Mouse (Mus musculus) granulocyte monocyte progenitor cell, adult 5-6 weeks (primary cell): ENCODE data around the gene Efcab9. TPM values are rescaled to one million over a fixed set of nuclear protein-coding genes. Genes with fewer than 3 reads are reported as not detected.

Source experiments
- ATAC-seq: replicated peaks from 2 replicates; pipeline ENCODE4 v1.8.0; 2016; ENCODE audit warnings: mild to moderate bottlenecking, moderate TSS enrichment, inconsistent platforms; ENCODE audit not compliant: poor library complexity, severe bottlenecking
- total RNA-seq, 2 experiments: library from RNA; stranded (forward) in 1 of 2; stranded (reverse) in 1 of 2; fragments of 200-712, 200-1000 nt in 1 of 2; fragments of >200 nt in 1 of 2; fragmentation: Nextera tagmentation in 1 of 2; gene quantifications; 2 replicates each; pipeline ENCODE4 v1.2.3; 2014 to 2017

Efcab9 gene
- total RNA-seq, 2 experiments from 2014 or later: not detected

DNA sequence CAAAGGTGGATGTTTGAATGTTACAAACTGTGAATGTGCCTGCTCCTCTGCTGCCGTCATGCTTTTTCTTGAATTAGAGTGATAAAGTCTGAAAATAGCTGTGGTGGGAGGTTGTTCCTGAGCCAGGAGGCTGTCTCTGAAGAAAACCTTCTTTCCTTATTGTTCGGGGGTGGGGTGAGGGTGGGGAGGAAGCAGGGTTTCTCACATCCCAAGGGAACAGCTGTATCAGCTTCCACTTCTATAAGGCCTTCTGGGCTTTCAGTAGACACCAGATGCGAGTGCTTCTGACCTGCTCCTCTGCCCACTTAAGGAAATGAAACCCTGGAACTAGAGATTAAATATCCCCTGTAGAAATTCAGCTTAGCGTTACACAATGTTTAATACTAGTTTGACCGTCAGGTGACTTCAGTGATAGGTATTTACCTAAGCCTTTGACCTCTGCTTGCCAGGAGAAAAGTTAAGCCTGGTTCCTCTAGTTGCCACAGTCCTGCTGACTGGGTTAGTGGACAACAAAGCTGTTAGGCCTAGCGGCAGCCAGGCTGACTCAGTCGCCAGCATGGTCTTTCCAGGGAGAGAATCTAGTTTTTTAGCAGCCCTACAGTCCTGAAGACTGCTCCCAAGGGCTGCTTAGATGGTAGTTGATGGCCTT lies 26.7 kb downstream of the Efcab9 start:
- no peak for ATAC-seq

DNA sequence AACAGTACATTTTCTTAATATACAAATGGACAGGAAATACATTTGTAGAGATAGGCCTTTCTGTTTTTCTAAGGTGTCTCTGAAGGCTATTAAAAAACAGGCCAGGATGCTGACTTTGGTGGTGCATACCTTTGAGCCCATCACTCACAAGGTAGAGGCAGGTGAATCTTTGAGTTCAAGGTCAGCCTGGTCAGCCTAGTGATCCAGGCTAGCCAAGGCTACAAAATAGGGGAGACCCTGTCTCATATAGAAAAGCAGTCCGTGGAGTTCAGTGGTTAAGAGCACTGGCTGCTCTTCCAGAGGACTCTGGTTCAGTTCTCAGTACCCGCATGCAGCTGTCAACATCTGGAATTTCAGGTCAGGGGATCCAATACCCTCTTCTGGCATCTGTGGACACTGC lies 28.2 kb downstream of the Efcab9 start:
- ATAC-seq: no peak

DNA sequence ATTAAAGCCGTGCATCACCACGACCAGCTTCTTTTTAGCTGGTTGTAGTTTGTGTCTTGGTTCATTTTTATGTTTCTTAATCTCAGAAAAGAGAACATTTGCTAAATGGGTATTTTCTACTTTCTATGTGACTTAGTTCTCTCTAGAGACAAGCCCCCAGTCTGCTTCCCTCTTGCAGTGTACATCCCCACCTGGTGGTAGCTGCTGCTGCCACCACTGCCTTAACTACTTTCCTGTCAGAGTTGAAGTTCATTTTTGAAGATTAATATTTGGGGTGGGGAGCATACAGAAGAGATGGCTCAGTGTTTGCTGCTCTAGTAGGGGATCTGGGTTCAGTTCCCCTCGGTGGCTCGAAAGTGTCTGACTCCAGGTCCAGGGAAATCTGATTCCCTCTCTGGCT lies 31.9 kb downstream of the Efcab9 start:
- no peak for ATAC-seq

DNA sequence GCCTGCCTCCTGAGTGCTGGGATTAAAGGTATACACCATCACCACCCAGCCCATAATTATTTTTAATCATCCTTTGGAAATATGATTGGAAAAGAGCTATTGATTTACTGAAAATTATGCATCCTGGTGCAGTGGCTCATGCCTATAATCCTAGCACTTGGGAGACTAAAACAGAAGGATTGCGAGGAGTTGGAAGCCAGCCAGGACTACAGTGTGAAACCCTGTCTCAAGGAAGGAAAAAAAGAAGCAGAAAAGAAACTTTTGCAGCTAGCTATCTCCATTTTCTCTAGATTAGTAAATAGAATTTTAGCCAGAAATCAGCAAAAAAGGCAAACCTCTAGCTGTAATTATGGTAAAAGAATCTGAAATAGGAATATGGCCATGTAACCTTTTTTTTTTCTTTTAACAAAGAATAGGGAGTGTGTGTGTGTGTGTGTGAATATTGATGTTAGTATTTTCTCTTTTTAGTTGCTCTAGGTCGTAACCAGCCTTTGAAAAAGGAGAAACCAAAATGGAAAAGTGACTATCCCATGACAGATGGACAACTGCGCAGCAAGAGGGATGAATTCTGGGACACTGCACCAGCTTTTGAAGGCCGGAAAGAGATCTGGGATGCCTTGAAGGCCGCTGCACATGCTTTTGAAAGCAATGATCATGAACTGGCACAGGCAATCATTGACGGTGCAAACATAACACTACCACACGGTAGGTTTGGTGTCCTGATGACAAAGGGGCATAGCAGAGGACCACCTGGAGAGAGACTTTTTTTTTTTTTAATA lies 32.9 kb downstream of the Efcab9 start:
- ATAC-seq: no peak

DNA sequence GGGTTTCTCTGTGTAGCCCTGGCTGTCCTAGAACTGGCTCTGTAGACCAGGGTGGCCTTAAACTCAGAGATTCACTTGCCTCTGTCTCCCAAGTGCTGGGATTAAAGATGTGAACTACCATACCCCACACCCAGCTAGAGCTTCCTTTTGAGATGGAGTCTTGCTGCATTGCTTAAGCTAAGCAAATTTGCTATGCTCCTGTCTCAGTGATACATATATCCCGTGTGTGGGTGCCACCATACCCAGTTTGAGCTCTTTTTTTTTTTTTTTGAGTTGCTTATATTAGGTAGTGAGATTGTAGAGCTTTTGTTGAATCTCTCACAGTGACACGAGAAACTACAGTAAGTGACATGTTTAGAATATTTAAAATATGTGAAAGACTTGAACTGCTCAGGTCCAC lies 36.6 kb downstream of the Efcab9 start:
- ATAC-seq: no peak

DNA sequence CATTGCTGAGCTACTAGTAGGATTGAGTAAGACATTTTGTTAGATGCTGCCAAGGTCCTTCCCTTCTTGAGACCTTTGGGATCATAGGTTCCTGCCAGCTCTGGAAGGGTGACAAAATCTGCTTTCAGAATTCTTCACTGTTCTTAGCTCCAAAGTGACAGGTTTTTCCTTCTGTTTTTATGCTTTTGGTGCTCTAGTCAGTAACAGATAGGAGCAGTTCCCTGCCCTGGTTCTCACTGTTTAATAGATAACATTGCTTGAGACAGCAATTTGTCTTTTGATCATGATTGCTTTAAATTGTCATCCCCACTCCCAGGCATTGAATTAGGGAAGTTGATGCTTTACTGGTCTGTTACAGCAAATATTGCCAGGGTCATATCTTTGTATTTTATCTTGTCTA lies 38.6 kb downstream of the Efcab9 start:
- no peak for ATAC-seq

DNA sequence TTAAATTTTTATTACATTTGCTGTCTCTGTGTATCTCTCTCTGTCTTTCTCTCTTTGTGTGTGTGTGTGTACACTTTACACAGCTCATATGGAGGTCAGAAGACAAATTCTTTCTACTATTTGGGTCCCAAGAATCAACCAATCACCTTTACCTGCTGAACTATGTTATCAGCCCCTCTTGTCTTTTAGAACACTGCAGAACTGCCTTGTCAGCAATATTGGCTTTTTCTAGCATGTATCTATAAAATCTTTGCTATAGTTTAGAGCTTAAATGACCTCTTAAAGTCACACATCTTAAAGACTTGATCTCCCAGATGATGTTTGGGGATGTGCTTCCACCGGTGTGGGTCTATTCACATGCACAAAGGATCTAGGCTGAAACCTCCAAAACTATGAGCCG lies 40.8 kb downstream of the Efcab9 start:
- no peak for ATAC-seq

DNA sequence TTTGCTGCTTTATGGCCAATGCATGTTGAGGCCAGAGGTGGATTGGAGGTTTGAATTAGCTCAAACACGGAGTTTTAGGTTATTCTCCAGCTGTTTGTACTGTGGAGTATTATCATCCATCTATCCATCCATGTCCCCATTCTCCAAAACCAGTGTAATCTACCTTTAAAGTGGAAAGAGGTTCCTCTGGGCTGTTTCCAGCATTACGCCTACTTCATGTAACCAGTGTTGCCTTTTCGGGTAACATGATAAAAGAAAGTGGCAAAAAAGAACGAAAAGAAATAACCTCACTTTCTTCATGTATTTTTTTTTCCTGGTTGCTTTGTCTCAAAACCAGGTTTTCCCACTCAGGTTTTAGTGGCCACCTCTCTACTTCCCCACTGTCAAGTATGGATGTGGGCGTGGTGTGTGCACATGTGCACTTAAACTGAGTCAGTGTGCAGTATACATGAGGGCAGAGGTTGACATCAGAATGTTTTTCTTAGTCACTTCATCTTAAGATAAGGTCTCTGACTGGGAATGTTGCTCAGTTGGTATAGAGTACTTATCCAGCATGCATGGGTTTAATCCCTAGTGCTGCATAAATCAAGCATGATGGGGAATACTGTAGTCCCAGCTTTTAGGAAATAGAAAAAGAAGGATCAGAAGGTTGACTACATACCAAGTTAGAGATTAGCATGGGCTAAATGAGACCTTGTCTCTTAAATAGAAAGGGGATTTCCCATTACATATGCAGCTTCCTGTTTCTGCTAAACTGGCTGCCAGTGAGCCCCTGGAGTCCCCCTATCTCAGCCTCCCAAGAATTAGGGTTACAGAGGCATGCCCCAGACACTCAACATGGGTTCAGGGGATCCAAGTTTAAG lies 42.8 kb downstream of the Efcab9 start:
- peak; percentile 90 for ATAC-seq

DNA sequence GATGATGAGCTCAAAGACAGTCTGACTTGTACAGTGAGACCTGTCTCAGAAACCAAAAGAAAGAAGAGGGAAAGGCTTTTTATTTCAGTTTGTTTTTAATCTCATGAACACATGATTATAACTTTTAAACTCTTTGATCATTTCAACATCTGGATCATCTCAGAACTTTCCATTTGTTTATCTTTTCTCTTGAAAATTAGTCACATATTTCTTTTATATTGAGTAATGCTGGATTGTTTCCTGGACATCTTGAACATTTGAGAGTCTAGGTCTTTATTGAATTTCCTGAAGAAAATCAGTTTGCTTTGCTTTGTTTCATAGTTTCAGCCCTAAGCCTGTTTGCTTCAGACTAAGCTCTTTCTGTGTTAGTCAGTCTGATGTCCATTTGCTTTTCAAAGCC lies 43.5 kb downstream of the Efcab9 start:
- ATAC-seq: no peak

DNA sequence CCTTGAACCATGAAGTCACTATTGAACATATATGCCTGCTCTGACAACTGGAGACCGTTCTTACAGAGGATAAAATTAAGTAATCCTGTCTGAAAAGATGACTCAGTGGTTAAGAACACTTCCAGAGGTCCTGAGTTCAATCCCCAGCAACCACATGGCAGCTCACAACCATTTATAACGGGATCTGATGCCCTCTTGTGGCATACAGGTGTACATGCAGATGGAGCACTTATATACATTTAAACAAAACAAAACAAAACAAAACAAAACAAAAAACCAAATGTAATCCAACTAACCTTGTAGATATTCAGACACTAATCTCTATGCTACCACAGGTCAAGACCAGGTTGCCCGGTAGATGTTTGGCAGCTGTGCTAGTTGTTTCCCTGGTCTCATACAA lies 44.4 kb downstream of the Efcab9 start:
- ATAC-seq: no peak

DNA sequence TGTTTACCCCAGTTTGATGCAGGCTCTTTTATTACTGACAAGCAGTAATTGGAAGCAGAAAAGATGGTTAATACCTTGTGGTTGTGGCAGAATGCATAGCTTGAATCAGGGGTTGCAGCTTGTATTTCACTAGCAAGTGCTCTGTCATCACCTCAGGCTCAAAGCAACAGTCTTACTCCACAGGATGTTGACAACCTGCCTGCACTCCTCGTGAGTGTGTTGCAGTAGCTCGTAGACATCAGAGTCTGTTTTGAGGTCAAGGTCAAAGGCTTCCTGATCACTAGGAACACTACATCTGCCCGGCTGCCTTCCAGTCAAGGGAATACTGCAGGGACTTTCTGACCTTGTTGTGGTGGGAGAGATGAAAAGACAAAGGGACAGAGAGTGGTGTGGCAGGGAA lies 45.3 kb downstream of the Efcab9 start:
- ATAC-seq: 0 out of 2 replicates have a peak, but pooled peaks have one; percentile 30

DNA sequence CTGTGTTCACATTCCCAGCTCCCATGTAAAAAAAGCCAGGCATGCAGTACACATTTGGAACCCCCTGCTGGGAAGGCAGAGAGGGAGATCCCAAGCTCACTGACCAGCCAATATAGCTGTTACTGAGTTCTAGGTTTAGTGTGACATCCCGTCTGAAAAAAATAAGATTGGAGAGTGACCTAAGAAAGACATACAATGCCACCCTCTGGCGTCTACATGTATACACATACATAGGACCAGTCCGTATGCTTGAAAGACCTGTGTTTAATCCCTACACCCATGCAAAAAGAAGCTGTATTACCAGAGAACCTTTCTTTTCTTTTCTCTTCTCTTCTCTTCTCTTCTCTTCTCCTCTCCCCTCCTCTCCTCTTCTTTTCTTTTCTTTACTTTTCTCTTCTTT lies 46.6 kb downstream of the Efcab9 start:
- no peak for ATAC-seq

DNA sequence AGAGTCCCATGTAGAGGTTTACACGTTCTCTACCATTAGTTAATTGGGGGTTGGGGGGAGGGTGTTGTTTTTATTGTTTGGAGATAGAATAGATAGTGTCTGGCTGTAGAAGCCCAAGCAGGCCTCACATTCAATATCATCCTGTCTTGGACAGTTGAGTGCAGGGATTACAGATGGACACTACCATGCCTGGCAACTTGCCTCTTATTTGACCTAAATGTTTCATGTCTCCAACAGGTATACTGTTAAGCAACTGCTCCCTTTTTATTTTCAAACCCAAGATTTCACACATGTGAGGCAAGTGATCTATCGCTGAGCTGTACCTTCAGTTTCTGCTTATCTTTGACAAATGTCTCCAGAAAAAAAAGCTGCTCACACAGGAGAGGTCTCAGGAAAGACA lies 50.4 kb downstream of the Efcab9 start:
- ATAC-seq: no peak

DNA sequence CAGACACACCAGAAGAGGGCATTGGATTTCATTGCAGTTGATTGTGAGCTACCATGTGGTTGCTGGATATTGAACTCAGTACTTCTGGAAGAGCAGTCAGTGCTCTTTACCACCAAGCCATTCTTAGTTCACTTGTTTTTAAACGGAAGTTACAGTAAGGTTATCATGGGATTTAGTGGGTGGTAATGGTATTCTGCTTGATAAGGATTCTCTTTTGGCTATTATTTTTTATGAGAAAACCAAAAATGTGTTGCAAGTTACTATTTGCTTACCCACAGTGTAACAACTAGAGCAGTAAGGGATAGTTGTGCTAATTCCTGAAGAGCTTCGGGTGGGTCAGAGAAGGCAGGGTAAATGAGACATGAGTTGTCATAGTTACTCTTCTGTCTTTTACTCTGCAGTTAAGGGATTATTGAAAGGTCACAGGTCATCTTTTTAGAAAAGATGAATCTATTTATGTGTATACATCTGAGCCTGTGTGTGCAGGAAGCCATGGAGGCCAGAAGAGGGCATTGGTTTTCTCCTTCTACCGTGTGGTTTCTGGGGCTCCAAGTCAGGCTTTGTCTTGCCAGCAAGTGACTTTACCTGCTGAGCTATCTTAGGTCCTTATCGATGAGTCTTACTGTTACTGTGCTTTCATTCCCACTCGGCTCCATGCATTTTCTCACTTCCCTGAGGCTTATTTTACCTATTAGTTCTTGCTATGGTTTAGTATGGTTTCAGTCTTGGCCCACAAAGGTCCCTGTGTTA lies 56.2 kb downstream of the Efcab9 start:
- no peak for ATAC-seq

DNA sequence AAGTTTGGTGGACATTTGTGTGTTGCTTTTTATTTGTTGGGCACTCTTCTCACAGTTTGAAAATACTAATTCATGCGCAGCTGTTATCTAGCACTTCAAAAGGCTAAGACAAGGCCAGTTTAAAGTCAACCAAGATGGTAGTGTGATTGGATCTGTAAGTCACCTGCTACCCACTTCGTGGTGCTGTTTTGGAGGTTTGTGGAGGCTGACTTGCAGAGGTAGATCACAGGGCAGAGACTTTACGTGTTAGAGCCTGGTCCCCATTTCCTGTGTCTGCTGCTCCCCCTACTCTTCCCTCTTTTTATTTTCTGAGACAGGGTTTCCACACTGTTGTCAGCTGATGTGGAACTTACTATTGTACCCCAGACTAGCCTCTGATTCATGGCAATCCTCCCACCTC lies 57.2 kb downstream of the Efcab9 start:
- no peak for ATAC-seq

Other genes starting within 250 kb of the Efcab9 start
- 2.8 TPM in 1 of 2 replicates, not detected in the other for gene Hba-a1, start 248.6 kb downstream of the Efcab9 start, total RNA-seq (2014; fragmentation: Nextera tagmentation)
- 0.46 and 0.52 TPM in 2 replicates for gene Hba-a1, start 248.6 kb downstream of the Efcab9 start, total RNA-seq (2017)
- gene Hbq1b, start 245.1 kb downstream of the Efcab9 start, total RNA-seq (2014; fragmentation: Nextera tagmentation): not detected in 2 replicates
- not detected in 2 replicates for gene Hbq1b, start 245.1 kb downstream of the Efcab9 start, total RNA-seq (2017)
- gene Hba-a2, start 235.6 kb downstream of the Efcab9 start, total RNA-seq (2014; fragmentation: Nextera tagmentation): 0.73 TPM in 1 of 2 replicates, not detected in the other
- gene Hba-a2, start 235.6 kb downstream of the Efcab9 start, total RNA-seq (2017): 6.1 and 16.0 TPM in 2 replicates
- not detected in 2 replicates for gene Hbq1a, start 232.0 kb downstream of the Efcab9 start, total RNA-seq (2014; fragmentation: Nextera tagmentation)
- not detected in 2 replicates for gene Hbq1a, start 232.0 kb downstream of the Efcab9 start, total RNA-seq (2017)
- gene Sh3pxd2b, start 184.3 kb downstream of the Efcab9 start, total RNA-seq (2014; fragmentation: Nextera tagmentation): 10.1 and 13.5 TPM in 2 replicates
- gene Sh3pxd2b, start 184.3 kb downstream of the Efcab9 start, total RNA-seq (2017): 1.8 and 3.4 TPM in 2 replicates
- 9.5 and 14.1 TPM in 2 replicates for gene Ubtd2, start 76.7 kb downstream of the Efcab9 start, total RNA-seq (2014; fragmentation: Nextera tagmentation)
- 3.6 and 7.3 TPM in 2 replicates for gene Ubtd2, start 76.7 kb downstream of the Efcab9 start, total RNA-seq (2017)
- gene Stk10, start 1.2 kb upstream of the Efcab9 start, total RNA-seq (2014; fragmentation: Nextera tagmentation): 13.3 and 15.7 TPM in 2 replicates
- 12.7 and 13.2 TPM in 2 replicates for gene Stk10, start 1.2 kb upstream of the Efcab9 start, total RNA-seq (2017)
- gene Fbxw11, start 110.6 kb upstream of the Efcab9 start, total RNA-seq (2014; fragmentation: Nextera tagmentation): 35.4 and 46.8 TPM in 2 replicates
- gene Fbxw11, start 110.6 kb upstream of the Efcab9 start, total RNA-seq (2017): 60.4 and 62.0 TPM in 2 replicates